Mouse (Mus musculus) olfactory bulb, adult 2 months (tissue): ENCODE measurements at regions not wholly inside any gene's neighbourhood (a gene's known extent, or its start where the extent isn't known, plus 50 kb on each side); places are given as distances from the start of the nearest gene placed in this dataset.
A peak's percentile ranks its signal among the peaks of the same experiment; 100 is the strongest.

Experiments
- H3K27ac ChIP-seq: fragments of 200-500 bp; 2 replicates; pipeline ENCODE4 v1.5.1; 2012; ENCODE audit warnings: low read depth, low read length; ENCODE audit not compliant: insufficient read depth
- H3K4me1 ChIP-seq: fragments of 200-500 bp; 2 replicates; pipeline ENCODE4 v1.6.1; 2012; ENCODE audit warnings: low read length; ENCODE audit not compliant: control insufficient read depth, insufficient read depth
- H3K4me3 ChIP-seq: fragments of 200-500 bp; 2 replicates; pipeline ENCODE4 v1.5.1; 2012; ENCODE audit warnings: mild to moderate bottlenecking, low read depth, low read length, moderate library complexity; ENCODE audit not compliant: insufficient read depth
- CTCF ChIP-seq: fragments of 200-500 bp; IDR thresholded peaks from 2 replicates; pipeline ENCODE4 v1.5.1; 2012; ENCODE audit warnings: low read depth, mild to moderate bottlenecking, low read length, moderate library complexity; ENCODE audit not compliant: insufficient read depth
- POLR2A ChIP-seq: fragments of 200-500 bp; IDR thresholded peaks from 2 replicates; pipeline ENCODE4 v1.6.1; 2012; ENCODE audit warnings: mild to moderate bottlenecking, low read depth, low read length, moderate library complexity; ENCODE audit not compliant: insufficient read depth
- WGBS: fragments of 180-500 bp; shearing (Covaris S2); methylation state at CpG from one replicate; pipeline ENCODE4 v1.1.7; 2018; 5-methylcytosine and 5-hydroxymethylcytosine counted together

- TF ChIP-seq POLR2A: no peak
- TF ChIP-seq CTCF: no peak
- WGBS: 94% methylated on average over 5 of the region's 5 CpGs
- no peak overlapping the region for H3K27ac ChIP-seq
- no peak overlapping the region for H3K4me3 ChIP-seq
- H3K4me1 ChIP-seq: no peaks in the 10 kb centered on the region
Observed at GRCm38 (mm10) chr10:96738606-96739005, 121.8 kb downstream of the Btg1 start.

GRCm38 (mm10) chr10:96744167-96744777 lies 127.5 kb downstream of the Btg1 start:
- H3K27ac ChIP-seq: no peak overlapping the region
- no peak overlapping the region for H3K4me3 ChIP-seq
- TF ChIP-seq CTCF (no peak), POLR2A (no peak)
- WGBS: 33% methylated on average over 11 of the region's 11 CpGs
- H3K4me1 ChIP-seq: no peaks in the 10 kb centered on the region

DNA sequence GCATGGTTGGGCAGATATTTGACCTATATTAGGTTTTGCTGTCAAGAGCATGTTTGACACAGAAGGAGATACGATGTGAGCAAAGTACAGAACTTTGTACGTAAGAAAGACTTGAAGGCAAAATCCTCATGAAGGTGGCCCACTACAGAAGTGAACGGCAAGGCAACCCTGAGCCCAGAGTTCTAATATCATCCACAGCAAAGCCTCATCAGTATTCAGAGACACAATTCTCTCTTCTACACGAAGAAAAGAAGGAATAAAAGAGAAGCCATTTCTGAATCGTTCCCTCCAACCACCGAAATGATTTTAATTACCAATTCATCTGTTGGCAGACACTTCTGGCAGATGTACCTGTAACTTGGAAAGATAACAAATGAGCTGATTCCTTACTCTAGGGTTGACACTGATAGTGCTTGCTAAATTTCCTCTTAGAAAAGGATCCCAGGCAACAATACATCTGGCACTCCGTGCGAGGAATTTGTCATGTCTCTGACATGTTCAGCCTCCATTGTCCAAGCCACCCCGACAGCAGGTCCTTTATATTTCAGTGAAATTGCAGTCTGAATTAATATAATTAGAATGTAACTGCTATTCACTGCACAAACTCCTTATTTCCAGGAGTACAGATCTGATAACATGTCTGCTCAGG lies 130.3 kb downstream of the Btg1 start:
- Histone ChIP-seq H3K4me3 (no peak overlapping the region), H3K4me1 (peaks cover 5% of the 10 kb centered on the region), H3K27ac (no peak overlapping the region)
- TF ChIP-seq CTCF (no peak), POLR2A (no peak)
- WGBS: 38% methylated on average over 9 of the region's 9 CpGs

- TF ChIP-seq POLR2A: no peak
- no peak for TF ChIP-seq CTCF
- Histone ChIP-seq H3K4me1 (peaks cover 10% of the 10 kb centered on the region), H3K4me3 (no peak overlapping the region), H3K27ac (peak overlapping the region; percentile 73)
- 30% methylated on average over 5 of the region's 5 CpGs for WGBS
Observed at GRCm38 (mm10) chr10:96750861-96751260, 134.1 kb downstream of the Btg1 start.

DNA sequence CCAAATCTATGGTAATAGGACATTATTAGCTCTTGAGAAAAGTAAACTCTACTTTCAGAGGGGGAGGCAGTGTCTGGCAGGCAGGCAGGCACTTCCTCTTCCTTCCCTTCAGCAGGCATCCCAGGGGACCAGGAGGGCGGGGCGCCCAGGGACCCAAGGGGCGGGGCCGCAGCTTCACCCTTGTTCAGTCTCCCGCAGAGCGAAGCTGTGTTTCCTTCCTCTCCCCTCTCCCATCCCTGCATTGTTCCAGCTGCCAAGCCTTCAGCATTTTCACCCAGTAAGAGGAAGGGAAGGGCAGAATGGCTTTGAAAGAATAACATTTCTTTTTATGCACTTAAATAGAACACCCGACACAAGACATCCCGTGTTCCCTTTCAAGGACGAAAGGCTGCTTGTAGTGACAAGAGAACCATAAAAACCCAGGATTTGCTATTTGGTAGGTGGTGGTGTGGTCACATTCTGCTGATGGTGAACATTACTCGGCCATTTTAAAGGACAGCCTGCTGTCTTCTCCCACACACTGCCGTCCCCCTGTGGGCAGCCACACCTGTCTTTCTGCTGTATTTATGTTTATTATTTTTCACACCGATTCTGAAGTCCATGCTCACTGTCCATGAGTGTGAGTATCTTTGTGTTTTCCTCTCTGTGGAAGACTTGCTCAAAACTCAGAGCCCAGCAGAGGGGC lies 134.9 kb downstream of the Btg1 start:
- WGBS: 5% methylated on average over 12 of the region's 12 CpGs
- no peak for TF ChIP-seq CTCF
- Histone ChIP-seq H3K4me3 (no peak overlapping the region), H3K4me1 (peaks cover 12% of the 10 kb centered on the region), H3K27ac (peak overlapping the region; percentile 47)

- Histone ChIP-seq H3K4me1 (peaks cover 12% of the 10 kb centered on the region), H3K27ac (peak overlapping the region; percentile 31; the same call in 1 of the 2 replicates), H3K4me3 (no peak overlapping the region)
- WGBS: 88% methylated on average over 5 of the region's 5 CpGs
- no peak for TF ChIP-seq POLR2A
Observed at GRCm38 (mm10) chr10:96752531-96752930, 135.7 kb downstream of the Btg1 start.

DNA sequence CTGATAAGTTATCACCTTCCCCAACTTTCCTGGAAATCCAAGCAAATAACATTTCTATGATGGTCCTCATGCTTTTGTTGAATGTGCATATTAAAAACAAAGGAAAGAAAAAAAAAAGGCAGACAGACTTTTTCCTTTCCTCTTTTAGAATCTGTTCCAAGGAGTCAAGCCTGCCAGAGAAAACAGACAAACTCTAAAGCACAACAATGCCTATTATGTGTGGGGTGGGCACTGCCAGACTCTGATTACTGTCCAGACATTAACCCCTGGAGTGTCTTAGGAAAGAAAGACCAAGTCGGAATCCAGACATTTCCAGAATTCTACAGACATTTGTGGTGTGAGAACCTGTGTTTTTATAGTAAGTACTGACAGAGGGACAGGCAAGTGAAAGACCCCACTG lies 136.7 kb downstream of the Btg1 start:
- TF ChIP-seq POLR2A (no peak), CTCF (no peak)
- Histone ChIP-seq H3K4me3 (no peak overlapping the region), H3K27ac (peak overlapping the region; percentile 71), H3K4me1 (peaks cover 12% of the 10 kb centered on the region)
- 56% methylated on average over 1 of the region's 1 CpGs for WGBS

DNA sequence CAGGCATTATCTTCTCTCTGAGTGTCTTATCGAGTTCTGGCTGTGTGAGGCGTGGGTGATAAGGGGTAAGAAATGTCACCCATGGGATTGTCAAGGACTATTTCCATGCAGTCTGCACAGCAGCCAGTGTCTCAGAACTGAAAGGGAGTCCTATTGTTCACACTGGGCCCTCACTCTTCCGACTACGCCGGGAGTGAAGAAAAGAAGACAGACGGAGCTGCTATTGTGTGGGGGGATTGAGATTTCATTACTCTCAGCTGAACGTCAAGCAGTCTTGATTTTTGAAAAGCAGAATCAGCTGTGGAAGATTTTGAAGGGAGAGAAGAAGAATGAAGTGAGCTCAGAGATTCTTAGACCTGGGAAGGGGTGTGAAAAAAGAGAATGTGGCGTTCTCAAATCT lies 138.9 kb downstream of the Btg1 start:
- WGBS: 36% methylated on average over 8 of the region's 8 CpGs
- TF ChIP-seq POLR2A: no peak
- no peak for TF ChIP-seq CTCF
- H3K4me1 ChIP-seq: peaks cover 12% of the 10 kb centered on the region
- H3K4me3 ChIP-seq: no peak overlapping the region
- peak overlapping the region; percentile 73 for H3K27ac ChIP-seq

DNA sequence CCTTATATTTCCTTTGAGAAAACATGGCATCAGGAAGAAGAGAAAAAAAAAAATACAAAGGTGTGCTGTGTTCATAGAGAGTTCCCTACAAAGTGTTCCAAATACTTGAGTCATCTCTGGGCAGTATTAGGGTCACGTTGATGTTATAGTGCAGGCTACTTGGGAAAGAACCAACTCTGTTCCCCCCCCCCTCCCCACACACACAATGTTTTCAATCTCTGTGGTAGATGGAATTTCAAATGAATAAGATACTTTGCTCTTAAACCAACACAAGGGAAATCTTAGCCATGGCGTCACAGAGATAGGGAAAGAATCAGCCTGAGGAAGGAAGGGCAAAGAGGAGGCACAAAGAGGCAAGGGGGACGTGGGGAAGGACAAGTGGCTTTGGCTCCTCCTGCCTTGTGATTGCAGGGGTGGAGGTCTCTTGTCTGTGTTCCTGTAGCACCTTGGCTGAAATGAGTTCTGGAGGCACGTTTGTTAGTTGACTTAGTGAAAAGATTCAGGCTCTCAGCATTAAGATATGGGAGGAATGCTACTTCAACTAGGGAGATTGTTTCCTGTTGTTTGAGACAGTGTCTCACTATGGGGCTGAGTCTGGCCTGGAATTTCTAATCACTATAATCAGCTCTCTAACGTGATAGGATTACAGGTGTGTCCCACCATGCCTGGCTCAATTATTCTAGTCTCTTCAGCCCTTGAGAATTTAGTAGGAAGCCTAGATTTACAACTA lies 139.7 kb downstream of the Btg1 start:
- 57% methylated on average over 5 of the region's 5 CpGs for WGBS
- TF ChIP-seq CTCF: no peak
- no peak for TF ChIP-seq POLR2A
- Histone ChIP-seq H3K4me3 (no peak overlapping the region), H3K4me1 (peaks cover 11% of the 10 kb centered on the region), H3K27ac (0 out of 2 replicates have a peak overlapping the region, but pooled peaks have one; percentile 7)
